Mouse (Mus musculus) megakaryocyte, embryonic 14.5 days (primary cell): ENCODE measurements at regions not wholly inside any gene's neighbourhood (a gene's known extent, or its start where the extent isn't known, plus 50 kb on each side); places are given as distances from the start of the nearest gene placed in this dataset.

Experiments used
- H3K27me3 ChIP-seq: replicated peaks from 2 replicates; pipeline ENCODE3; 2012; ENCODE audit warnings: inconsistent platforms
- H3K36me3 ChIP-seq: replicated peaks from 2 replicates; pipeline ENCODE3; 2012; ENCODE audit warnings: low read length, inconsistent platforms, mixed read lengths
- H3K4me1 ChIP-seq: 2 replicates; pipeline ENCODE4 v1.6.1; 2012; ENCODE audit warnings: inconsistent platforms
- H3K4me3 ChIP-seq: replicated peaks from 2 replicates; pipeline ENCODE3; 2012; ENCODE audit warnings: moderate library complexity, mild to moderate bottlenecking, inconsistent platforms
- H3K9me3 ChIP-seq: 2 replicates; pipeline ENCODE4 v1.6.1; 2012; ENCODE audit warnings: inconsistent platforms
- FLI1 ChIP-seq: IDR thresholded peaks from 2 replicates; pipeline ENCODE4 v1.6.1; 2012; ENCODE audit warnings: low read length, inconsistent platforms, mixed read lengths
- GATA1 ChIP-seq: IDR thresholded peaks from 3 replicates; pipeline ENCODE4 v1.6.1; 2012; ENCODE audit warnings: mixed read lengths, low read length, inconsistent platforms, borderline replicate concordance

GRCm38 (mm10) chr4:119040041-119040440 lies 68.5 kb upstream of the Slc2a1 start:
- Histone ChIP-seq H3K36me3 (no peaks in the 10 kb centered on the region), H3K4me3 (peak overlapping the region; percentile 33), H3K9me3 (no peaks in the 10 kb centered on the region), H3K27me3 (peaks cover 53% of the 10 kb centered on the region), H3K4me1 (peaks cover 55% of the 10 kb centered on the region)
- no peak for TF ChIP-seq GATA1
- no peak for TF ChIP-seq FLI1

DNA sequence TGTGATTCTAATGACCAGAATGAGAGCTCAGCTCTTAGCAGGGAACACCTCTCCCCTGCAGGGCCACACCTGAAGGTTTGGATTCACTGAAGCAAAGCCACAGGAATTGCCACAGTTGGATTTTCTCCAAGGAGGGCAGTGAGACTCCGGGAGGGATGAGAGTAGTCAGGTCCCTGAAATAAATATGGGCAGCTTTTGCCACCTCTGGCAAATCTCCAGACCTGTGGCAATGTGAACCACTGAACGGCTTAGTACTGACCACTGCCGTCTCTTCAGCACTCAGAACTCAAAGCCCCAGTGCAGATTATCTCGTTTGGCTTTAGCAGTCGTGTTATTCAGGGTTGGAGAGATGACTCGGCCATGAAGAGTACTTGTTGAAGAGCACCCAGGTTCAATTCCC lies 66.9 kb upstream of the Slc2a1 start:
- no peak overlapping the region for H3K4me3 ChIP-seq
- TF ChIP-seq FLI1 (no peak), GATA1 (no peak)
- peaks cover 44% of the 10 kb centered on the region for H3K27me3 ChIP-seq
- no peaks in the 10 kb centered on the region for H3K9me3 ChIP-seq
- H3K4me1 ChIP-seq, result peaks cover 54% of the 10 kb centered on the region
- no peaks in the 10 kb centered on the region for H3K36me3 ChIP-seq

GRCm38 (mm10) chr4:119044005-119044677 lies 64.4 kb upstream of the Slc2a1 start:
- Histone ChIP-seq H3K27me3 (peaks cover 38% of the 10 kb centered on the region), H3K9me3 (no peaks in the 10 kb centered on the region), H3K36me3 (no peaks in the 10 kb centered on the region), H3K4me1 (peaks cover 45% of the 10 kb centered on the region), H3K4me3 (no peak overlapping the region)
- TF ChIP-seq GATA1 (no peak), FLI1 (no peak)

GRCm38 (mm10) chr4:119044836-119045235 lies 63.7 kb upstream of the Slc2a1 start:
- peaks cover 44% of the 10 kb centered on the region for H3K4me1 ChIP-seq
- no peak overlapping the region for H3K4me3 ChIP-seq

DNA sequence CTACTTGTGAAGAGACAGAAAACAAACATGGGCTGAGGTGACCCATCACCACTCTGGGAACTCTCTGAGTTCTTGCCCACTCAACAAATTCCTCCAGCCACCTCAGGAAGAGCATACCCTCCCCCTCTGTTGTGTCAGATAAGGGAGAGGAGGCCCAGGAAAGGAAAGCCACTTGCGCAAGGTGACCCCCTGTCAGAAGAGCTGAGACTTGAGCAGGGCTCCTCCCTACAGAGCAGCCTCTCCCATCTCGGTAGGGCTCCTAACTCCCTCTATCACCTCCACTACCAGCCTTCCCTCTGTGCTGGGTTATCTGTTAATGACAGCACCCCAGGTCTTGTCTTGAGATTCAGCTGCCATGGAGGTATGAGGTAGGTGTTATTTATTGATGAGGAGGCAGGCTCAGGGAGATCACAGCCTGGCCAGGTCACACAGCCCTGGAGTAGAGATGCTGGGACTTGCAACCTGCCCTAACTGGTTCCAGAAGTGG lies 57.6 kb upstream of the Slc2a1 start:
- TF ChIP-seq FLI1 (no peak), GATA1 (no peak)
- Histone ChIP-seq H3K36me3 (no peaks in the 10 kb centered on the region), H3K4me1 (peaks cover 60% of the 10 kb centered on the region), H3K27me3 (peaks cover 27% of the 10 kb centered on the region), H3K9me3 (no peaks in the 10 kb centered on the region), H3K4me3 (no peak overlapping the region)

More at GRCm38 (mm10) chr4:119044836-119045235, 63.7 kb upstream of the Slc2a1 start:
- H3K9me3 ChIP-seq, result no peaks in the 10 kb centered on the region
- H3K27me3 ChIP-seq, result peaks cover 41% of the 10 kb centered on the region
- TF ChIP-seq GATA1 (no peak), FLI1 (no peak)
- no peaks in the 10 kb centered on the region for H3K36me3 ChIP-seq

DNA sequence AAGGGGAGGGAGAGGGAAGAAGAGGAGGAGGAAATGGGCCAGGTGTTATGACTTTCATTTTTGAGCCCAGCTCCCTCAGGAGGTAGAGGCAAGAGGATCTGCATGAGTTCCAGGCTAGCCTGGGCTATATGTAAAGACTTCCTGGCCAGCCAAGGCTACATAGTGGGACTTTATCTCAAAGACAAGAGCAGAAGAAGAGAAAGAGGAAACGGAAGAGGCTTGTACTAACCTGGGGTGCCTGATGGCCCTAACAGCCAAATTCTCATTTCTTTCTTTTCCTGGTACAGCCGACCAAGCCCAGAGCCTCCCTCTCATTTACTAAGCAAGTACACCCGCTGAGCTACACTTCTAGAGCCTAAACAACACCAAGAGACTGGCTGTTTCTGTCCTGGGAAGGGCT lies 56.0 kb upstream of the Slc2a1 start:
- TF ChIP-seq GATA1 (no peak), FLI1 (no peak)
- Histone ChIP-seq H3K4me3 (no peak overlapping the region), H3K4me1 (peaks cover 54% of the 10 kb centered on the region), H3K36me3 (no peaks in the 10 kb centered on the region), H3K9me3 (no peaks in the 10 kb centered on the region), H3K27me3 (peaks cover 32% of the 10 kb centered on the region)

DNA sequence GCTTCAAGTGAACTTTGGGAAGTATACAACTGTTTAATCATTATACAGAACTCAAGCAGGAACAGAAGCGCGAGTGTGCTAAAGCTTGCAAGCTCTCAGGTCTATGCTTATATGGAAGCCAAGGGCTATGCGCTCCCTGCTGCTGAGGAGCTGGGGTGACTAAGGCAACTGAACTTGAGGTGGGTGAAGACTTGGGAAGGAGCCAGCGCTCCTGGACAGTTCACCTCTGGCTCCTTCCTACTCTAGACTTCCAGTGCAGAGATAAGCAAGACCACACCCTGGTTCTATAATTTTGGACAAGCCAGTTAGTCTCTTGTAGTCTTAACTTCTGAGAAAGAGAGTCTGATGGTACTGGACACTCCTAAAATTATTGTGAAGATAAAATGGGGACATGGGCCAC lies 55.3 kb upstream of the Slc2a1 start:
- TF ChIP-seq FLI1 (no peak), GATA1 (no peak)
- Histone ChIP-seq H3K36me3 (no peaks in the 10 kb centered on the region), H3K4me3 (no peak overlapping the region), H3K27me3 (peaks cover 33% of the 10 kb centered on the region), H3K9me3 (no peaks in the 10 kb centered on the region), H3K4me1 (peaks cover 47% of the 10 kb centered on the region)

- H3K4me3 ChIP-seq, result peak overlapping the region; percentile 58
- no peaks in the 10 kb centered on the region for H3K36me3 ChIP-seq
- no peaks in the 10 kb centered on the region for H3K9me3 ChIP-seq
- TF ChIP-seq FLI1, result no peak
- no peak for TF ChIP-seq GATA1
- peaks cover 36% of the 10 kb centered on the region for H3K27me3 ChIP-seq
- peaks cover 45% of the 10 kb centered on the region for H3K4me1 ChIP-seq
Observed at GRCm38 (mm10) chr4:119053680-119054079, 54.8 kb upstream of the Slc2a1 start.

DNA sequence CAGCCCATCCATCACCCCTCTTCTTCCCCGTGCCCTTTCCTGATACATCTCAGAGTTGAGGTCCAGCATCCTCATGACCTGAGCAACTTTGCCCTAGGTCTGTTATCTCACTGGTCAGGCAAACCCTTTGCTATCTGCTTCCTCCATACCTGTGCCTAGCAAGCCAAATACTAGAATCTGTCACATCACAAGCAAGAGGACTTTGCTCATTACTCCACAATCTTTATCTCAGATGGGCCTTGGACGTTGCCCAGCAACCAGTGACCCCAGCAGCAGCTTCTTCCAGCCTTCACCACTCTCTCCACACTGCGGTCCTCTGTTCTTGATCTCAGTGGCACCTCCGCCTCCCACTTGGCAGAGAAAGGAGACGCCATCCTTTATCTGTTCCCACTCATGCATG lies 54.4 kb upstream of the Slc2a1 start:
- TF ChIP-seq FLI1 (no peak), GATA1 (no peak)
- Histone ChIP-seq H3K36me3 (no peaks in the 10 kb centered on the region), H3K27me3 (peaks cover 37% of the 10 kb centered on the region), H3K4me1 (peaks cover 45% of the 10 kb centered on the region), H3K9me3 (no peaks in the 10 kb centered on the region), H3K4me3 (peak overlapping the region; percentile 58)

GRCm38 (mm10) chr4:119057191-119057590 lies 51.3 kb upstream of the Slc2a1 start:
- peaks cover 48% of the 10 kb centered on the region for H3K27me3 ChIP-seq
- no peaks in the 10 kb centered on the region for H3K36me3 ChIP-seq
- no peak overlapping the region for H3K4me3 ChIP-seq
- peaks cover 31% of the 10 kb centered on the region for H3K4me1 ChIP-seq
- H3K9me3 ChIP-seq, result no peaks in the 10 kb centered on the region
- no peak for TF ChIP-seq FLI1
